Mouse (Mus musculus) lung, embryonic 16.5 days (tissue): Measurements from ENCODE around the gene Lpp. TPM values are rescaled to one million over a fixed set of nuclear protein-coding genes. Genes with fewer than 3 reads are reported as not detected.

ENCODE experiments used
- ATAC-seq: fragments of 200-750 bp; cut with Nextera tagmentation; 2 replicates; pipeline ENCODE4 v1.8.0; 2017; ENCODE audit warnings: low read depth, mild to moderate bottlenecking, moderate library complexity
- H3K27ac ChIP-seq: fragments of 300-500 bp; sonication (generic); 2 replicates; pipeline ENCODE4 v1.5.1; 2014; ENCODE audit warnings: mild to moderate bottlenecking, control low read depth, low read length
- H3K27me3 ChIP-seq: fragments of 300-500 bp; sonication (generic); 2 replicates; pipeline ENCODE4 v1.6.1; 2014; ENCODE audit warnings: low read depth, low read length, mixed read lengths; ENCODE audit not compliant: control insufficient read depth, insufficient read depth
- H3K36me3 ChIP-seq: fragments of 300-500 bp; sonication (generic); 2 replicates; pipeline ENCODE4 v1.6.1; 2014; ENCODE audit warnings: low read length; ENCODE audit not compliant: control insufficient read depth, insufficient read depth
- H3K4me1 ChIP-seq: fragments of 300-500 bp; sonication (generic); replicated peaks from 2 replicates; pipeline ENCODE4 v1.6.1; 2014; ENCODE audit warnings: low read length, mixed read lengths; ENCODE audit not compliant: control insufficient read depth, insufficient read depth
- H3K4me2 ChIP-seq: fragments of 300-500 bp; sonication (generic); 2 replicates; pipeline ENCODE4 v1.6.1; 2014; ENCODE audit warnings: low read depth, low read length, control low read depth
- H3K4me3 ChIP-seq: fragments of 300-500 bp; sonication (generic); 2 replicates; pipeline ENCODE4 v1.5.1; 2014; ENCODE audit warnings: mild to moderate bottlenecking, low read length, control low read depth
- H3K9ac ChIP-seq: fragments of 300-500 bp; sonication (generic); 2 replicates; pipeline ENCODE4 v1.6.1; 2014; ENCODE audit warnings: low read length, control low read depth
- H3K9me3 ChIP-seq: fragments of 300-500 bp; sonication (generic); 2 replicates; pipeline ENCODE4 v1.6.1; 2016; ENCODE audit warnings: low read length; ENCODE audit not compliant: control insufficient read depth
- WGBS: fragments of 180-500 bp; shearing (Covaris S2); extraction: QIAGEN DNeasy Blood & Tissue Kit; methylation state at CpG from one replicate; pipeline ENCODE4 v1.1.7; 2014; 5-methylcytosine and 5-hydroxymethylcytosine counted together
- polyA plus RNA-seq: library from polyadenylated mRNA; unstranded; fragments of >200 nt; fragmentation: Nextera tagmentation; extraction: Ambion mirVana; gene quantifications from 2 replicates; pipeline ENCODE4 v1.2.1, GENCODE M21; 2015

The Lpp gene
- polyA plus RNA-seq, 1 experiment from 2014 or later, result 76.8 TPM

GRCm38 (mm10) chr16:24635381-24635919 is 242.1 kb downstream of the Lpp start:
- no peak overlapping the region for H3K27ac ChIP-seq
- no peak overlapping the region for H3K4me3 ChIP-seq
- no peaks in the 10 kb centered on the region for H3K27me3 ChIP-seq
- no peak overlapping the region for H3K4me2 ChIP-seq
- ATAC-seq, result no peak
- WGBS, result 88% methylated on average over 7 of the region's 7 CpGs
- no peaks in the 10 kb centered on the region for H3K9me3 ChIP-seq
- no peaks in the 10 kb centered on the region for H3K4me1 ChIP-seq
- H3K36me3 ChIP-seq, result no peaks in the 10 kb centered on the region
- H3K9ac ChIP-seq, result no peak overlapping the region

- no peak overlapping the region for H3K27ac ChIP-seq
- H3K36me3 ChIP-seq, result no peaks in the 10 kb centered on the region
- WGBS, result 92% methylated on average over 2 of the region's 2 CpGs
- no peak for ATAC-seq
- no peak overlapping the region for H3K4me2 ChIP-seq
- no peaks in the 10 kb centered on the region for H3K27me3 ChIP-seq
- H3K9me3 ChIP-seq, result no peaks in the 10 kb centered on the region
- H3K4me1 ChIP-seq, result no peaks in the 10 kb centered on the region
- H3K9ac ChIP-seq, result no peak overlapping the region
- H3K4me3 ChIP-seq, result no peak overlapping the region
Measured at GRCm38 (mm10) chr16:24636894-24637293, 243.6 kb downstream of the Lpp start.

GRCm38 (mm10) chr16:24641003-24641797 is 247.9 kb downstream of the Lpp start:
- no peaks in the 10 kb centered on the region for H3K4me1 ChIP-seq
- ATAC-seq, result no peak
- WGBS, result 76% methylated on average over 9 of the region's 9 CpGs

GRCm38 (mm10) chr16:24643024-24643635 is 249.8 kb downstream of the Lpp start:
- H3K9me3 ChIP-seq, result no peaks in the 10 kb centered on the region
- WGBS, result 85% methylated on average over 4 of the region's 4 CpGs
- no peak overlapping the region for H3K4me3 ChIP-seq
- no peak overlapping the region for H3K9ac ChIP-seq
- H3K27me3 ChIP-seq, result no peaks in the 10 kb centered on the region
- H3K4me2 ChIP-seq, result no peak overlapping the region
- no peak overlapping the region for H3K27ac ChIP-seq
- H3K36me3 ChIP-seq, result no peaks in the 10 kb centered on the region
- no peak for ATAC-seq
- H3K4me1 ChIP-seq, result no peaks in the 10 kb centered on the region

More at GRCm38 (mm10) chr16:24641003-24641797, 247.9 kb downstream of the Lpp start:
- Histone ChIP-seq H3K9me3 (no peaks in the 10 kb centered on the region), H3K9ac (no peak overlapping the region), H3K27ac (no peak overlapping the region), H3K27me3 (no peaks in the 10 kb centered on the region), H3K4me2 (no peak overlapping the region), H3K4me3 (no peak overlapping the region), H3K36me3 (no peaks in the 10 kb centered on the region)

- Histone ChIP-seq H3K27me3 (no peaks in the 10 kb centered on the region), H3K4me1 (no peaks in the 10 kb centered on the region), H3K9ac (no peak overlapping the region), H3K4me2 (no peak overlapping the region), H3K4me3 (no peak overlapping the region), H3K27ac (no peak overlapping the region), H3K9me3 (no peaks in the 10 kb centered on the region), H3K36me3 (no peaks in the 10 kb centered on the region)
- WGBS, result 87% methylated on average over 8 of the region's 8 CpGs
- ATAC-seq, result no peak
Measured at GRCm38 (mm10) chr16:24644154-24644553, 250.8 kb downstream of the Lpp start.

GRCm38 (mm10) chr16:24644760-24645406 is 251.6 kb downstream of the Lpp start:
- H3K4me3 ChIP-seq, result no peak overlapping the region
- no peak for ATAC-seq
- 85% methylated on average over 4 of the region's 4 CpGs for WGBS
- H3K9me3 ChIP-seq, result no peaks in the 10 kb centered on the region
- no peaks in the 10 kb centered on the region for H3K27me3 ChIP-seq
- H3K4me2 ChIP-seq, result no peak overlapping the region
- no peaks in the 10 kb centered on the region for H3K4me1 ChIP-seq
- H3K27ac ChIP-seq, result no peak overlapping the region
- no peak overlapping the region for H3K9ac ChIP-seq
- no peaks in the 10 kb centered on the region for H3K36me3 ChIP-seq

GRCm38 (mm10) chr16:24645906-24646603 is 252.7 kb downstream of the Lpp start:
- Histone ChIP-seq H3K36me3 (no peaks in the 10 kb centered on the region), H3K27ac (no peak overlapping the region), H3K4me1 (no peaks in the 10 kb centered on the region), H3K9ac (no peak overlapping the region), H3K27me3 (no peaks in the 10 kb centered on the region), H3K4me2 (no peak overlapping the region), H3K4me3 (no peak overlapping the region), H3K9me3 (no peaks in the 10 kb centered on the region)
- no peak for ATAC-seq
- WGBS, result 52% methylated on average over 6 of the region's 6 CpGs

- no peak overlapping the region for H3K9ac ChIP-seq
- H3K27ac ChIP-seq, result no peak overlapping the region
- no peaks in the 10 kb centered on the region for H3K36me3 ChIP-seq
- H3K4me3 ChIP-seq, result no peak overlapping the region
- no peak overlapping the region for H3K4me2 ChIP-seq
- no peaks in the 10 kb centered on the region for H3K27me3 ChIP-seq
- no peaks in the 10 kb centered on the region for H3K9me3 ChIP-seq
- 78% methylated on average over 8 of the region's 8 CpGs for WGBS
- ATAC-seq, result peak; percentile 38; the same call in 1 of the 2 replicates
- H3K4me1 ChIP-seq, result peaks cover 15% of the 10 kb centered on the region
Measured at GRCm38 (mm10) chr16:24651655-24652654, 258.6 kb downstream of the Lpp start.
